Mouse (Mus musculus) B cell, adult 62 days (primary cell): ENCODE results near the gene Mef2c. TPM values are rescaled to one million over a fixed set of nuclear protein-coding genes. Genes with fewer than 3 reads are reported as not detected.

Experiments
- total RNA-seq: library from RNA; stranded (reverse); gene quantifications from 4 replicates; pipeline ENCODE4 v1.2.4, GENCODE M21; 2023

The Mef2c gene
- 735 to 794 TPM (median 779 TPM) in 4 replicates for total RNA-seq

GRCm38 (mm10) chr13:83503919-83504318 lies at the start of gene Mef2c:
Gene Mef2c (plus strand): TSS chr13:83504034.

